Mouse (Mus musculus) forebrain, embryonic 14.5 days (tissue): ENCODE data around the gene Sgsm3. TPM values are rescaled to one million over a fixed set of nuclear protein-coding genes. Genes with fewer than 3 reads are reported as not detected.
A peak's percentile ranks its signal among the peaks of the same experiment; 100 is the strongest.

Experiments used
- ATAC-seq: fragments of 200-750 bp; cut with Nextera tagmentation; 2 replicates; pipeline ENCODE4 v1.8.0; 2017; ENCODE audit warnings: mild to moderate bottlenecking, moderate library complexity
- DNase-seq: peaks from one replicate; pipeline ENCODE4 v3.0.0-alpha.2; 2015; ENCODE audit warnings: low spot score
- H3K27ac ChIP-seq: fragments of 300-500 bp; sonication (generic); 2 replicates; pipeline ENCODE4 v1.5.1; 2014; ENCODE audit warnings: low read depth, mild to moderate bottlenecking, control low read depth, low read length, moderate library complexity
- H3K27me3 ChIP-seq: fragments of 300-500 bp; sonication (generic); replicated peaks from 2 replicates; pipeline ENCODE4 v1.6.1; 2014; ENCODE audit warnings: low read length, control low read depth, mixed read lengths; ENCODE audit not compliant: control insufficient read depth, insufficient read depth
- H3K36me3 ChIP-seq: fragments of 300-500 bp; sonication (generic); 2 replicates; pipeline ENCODE4 v1.6.1; 2014; ENCODE audit warnings: low read length, control low read depth; ENCODE audit not compliant: control insufficient read depth, insufficient read depth
- H3K4me1 ChIP-seq: fragments of 300-500 bp; sonication (generic); 2 replicates; pipeline ENCODE4 v1.6.1; 2014; ENCODE audit warnings: antibody characterized with exemption, low read length, control low read depth; ENCODE audit not compliant: control insufficient read depth, insufficient read depth
- H3K4me2 ChIP-seq: fragments of 300-500 bp; sonication (generic); 2 replicates; pipeline ENCODE4 v1.6.1; 2014; ENCODE audit warnings: mild to moderate bottlenecking, control low read depth, low read length
- H3K4me3 ChIP-seq: fragments of 300-500 bp; sonication (generic); 2 replicates; pipeline ENCODE4 v1.5.1; 2014; ENCODE audit warnings: low read depth, low read length, control low read depth
- H3K9ac ChIP-seq: fragments of 300-500 bp; sonication (generic); 2 replicates; pipeline ENCODE4 v1.6.1; 2014; ENCODE audit warnings: mild to moderate bottlenecking, low read length, control low read depth, moderate library complexity
- H3K9me3 ChIP-seq: fragments of 300-500 bp; sonication (generic); replicated peaks from 2 replicates; pipeline ENCODE4 v1.6.1; 2016; ENCODE audit warnings: low read length, control low read depth, mixed read lengths; ENCODE audit not compliant: control insufficient read depth
- WGBS: fragments of 180-500 bp; shearing (Covaris S2); extraction: QIAGEN DNeasy Blood & Tissue Kit; methylation state at CpG from one replicate; pipeline ENCODE4 v1.1.7; 2014; 5-methylcytosine and 5-hydroxymethylcytosine counted together
- polyA plus RNA-seq: library from polyadenylated mRNA; unstranded; fragments of >200 nt; fragmentation: Nextera tagmentation; extraction: Ambion mirVana; gene quantifications from 2 replicates; pipeline ENCODE4 v1.2.1, GENCODE M21; 2014

The Sgsm3 gene
- polyA plus RNA-seq, 1 experiment from 2014 or later: 43.1 TPM

DNA sequence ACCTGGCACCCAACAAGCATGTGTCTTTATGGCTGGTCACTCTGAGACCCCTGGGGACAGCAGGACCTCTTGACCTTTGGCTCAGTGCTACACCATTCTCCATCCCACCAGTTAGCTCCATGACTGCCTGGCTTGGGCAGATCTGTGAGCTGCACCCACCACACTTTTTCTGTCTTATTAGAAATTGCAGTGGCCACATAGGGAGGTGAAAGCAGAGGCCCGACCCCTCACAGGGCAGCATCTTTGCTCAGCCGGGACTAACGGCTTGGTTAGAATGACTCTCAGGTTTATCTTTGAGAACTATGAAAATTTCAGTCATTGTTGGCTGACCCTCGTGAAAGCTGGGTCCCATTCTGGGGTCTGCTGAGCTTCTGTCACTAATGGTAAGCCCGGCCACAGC is 49.3 kb downstream of the Sgsm3 start:
- ATAC-seq (no peak), DNase-seq (no peak)
- Histone ChIP-seq H3K9me3 (no peaks in the 10 kb centered on the region), H3K4me3 (no peak overlapping the region), H3K27ac (no peak overlapping the region), H3K27me3 (no peaks in the 10 kb centered on the region), H3K4me1 (no peaks in the 10 kb centered on the region), H3K4me2 (no peak overlapping the region), H3K9ac (no peak overlapping the region), H3K36me3 (no peaks in the 10 kb centered on the region; the same call in none of the 2 replicates)
- 83% methylated on average over 5 of the region's 5 CpGs for WGBS

DNA sequence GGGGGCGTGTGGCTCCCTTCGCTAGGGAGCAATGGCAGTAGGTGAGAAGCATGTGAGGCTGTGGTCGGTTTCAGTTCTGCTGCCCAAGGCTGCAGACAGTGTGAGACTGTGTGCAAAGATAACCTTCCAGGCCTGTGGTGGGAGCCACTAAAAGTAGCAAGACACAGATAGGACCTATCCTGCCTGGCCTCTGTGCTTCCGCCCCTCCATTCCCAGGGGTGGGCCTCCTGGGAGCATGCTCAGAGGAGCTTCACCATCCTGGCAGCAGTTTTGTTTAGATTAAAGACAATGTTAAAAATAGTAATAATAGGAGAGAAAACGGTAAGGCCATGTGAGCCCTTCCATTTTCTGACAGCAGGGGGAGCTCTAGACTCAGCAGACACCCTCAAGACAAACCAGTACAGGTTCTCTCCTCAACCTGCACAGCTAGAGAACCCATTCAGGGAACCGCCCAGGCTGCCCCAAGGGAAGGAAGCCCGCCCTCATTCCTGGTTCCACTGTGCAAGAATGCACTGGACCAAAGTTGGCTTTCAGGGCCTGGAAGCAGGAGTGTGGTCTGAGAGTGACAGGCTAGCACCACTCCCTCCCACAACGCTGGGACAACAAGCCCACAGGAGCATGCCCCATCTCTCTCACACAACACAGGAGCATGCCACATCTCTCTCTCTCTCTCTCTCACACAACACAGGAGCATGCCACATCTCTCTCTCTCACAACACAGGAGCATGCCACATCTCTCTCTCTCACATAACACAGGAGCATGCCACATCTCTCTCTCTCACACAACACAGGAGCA is 50.0 kb downstream of the Sgsm3 start:
- DNase-seq (peak; percentile 81), ATAC-seq (peak; percentile 29; the same call in 1 of the 2 replicates)
- 46% methylated on average over 8 of the region's 8 CpGs for WGBS
- no peaks in the 10 kb centered on the region; the same call in none of the 2 replicates for H3K36me3 ChIP-seq
- H3K27me3 ChIP-seq: no peaks in the 10 kb centered on the region
- H3K9ac ChIP-seq: no peak overlapping the region; the same call in 1 of the 2 replicates
- H3K4me1 ChIP-seq: no peaks in the 10 kb centered on the region
- H3K9me3 ChIP-seq: no peaks in the 10 kb centered on the region
- H3K4me3 ChIP-seq: no peak overlapping the region
- no peak overlapping the region for H3K4me2 ChIP-seq
- no peak overlapping the region for H3K27ac ChIP-seq

DNA sequence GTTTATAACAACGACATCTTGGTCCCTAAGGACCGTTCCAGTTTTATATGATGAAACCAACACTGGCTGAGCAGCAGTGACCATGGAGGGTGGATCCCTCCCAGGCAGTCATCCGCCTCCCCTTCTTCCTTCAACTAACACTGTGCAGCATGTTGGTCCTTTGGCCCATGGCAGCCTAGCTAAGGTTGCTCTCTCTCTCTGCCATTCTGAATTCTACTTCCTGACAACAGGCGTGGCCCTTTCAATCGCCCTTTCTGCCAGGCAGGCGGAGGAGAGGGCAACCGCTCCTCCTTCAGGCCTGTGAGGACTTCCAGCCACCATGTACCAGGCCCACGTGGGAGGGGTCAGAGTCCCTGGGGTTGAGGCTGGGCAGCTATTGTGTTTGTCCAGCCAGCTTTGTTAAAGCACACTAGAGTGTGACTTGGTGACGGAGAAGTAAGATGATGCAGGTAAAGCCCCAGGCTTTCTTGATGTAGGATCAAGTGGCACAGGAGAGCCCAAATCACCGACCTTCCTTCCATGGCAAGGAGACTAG is 53.4 kb downstream of the Sgsm3 start:
- Histone ChIP-seq H3K4me1 (no peaks in the 10 kb centered on the region), H3K9me3 (no peaks in the 10 kb centered on the region), H3K4me3 (no peak overlapping the region), H3K4me2 (no peak overlapping the region), H3K27ac (no peak overlapping the region), H3K36me3 (no peaks in the 10 kb centered on the region), H3K27me3 (no peaks in the 10 kb centered on the region), H3K9ac (no peak overlapping the region)
- 58% methylated on average over 10 of the region's 10 CpGs for WGBS
- ATAC-seq: no peak
- DNase-seq: no peak

DNA sequence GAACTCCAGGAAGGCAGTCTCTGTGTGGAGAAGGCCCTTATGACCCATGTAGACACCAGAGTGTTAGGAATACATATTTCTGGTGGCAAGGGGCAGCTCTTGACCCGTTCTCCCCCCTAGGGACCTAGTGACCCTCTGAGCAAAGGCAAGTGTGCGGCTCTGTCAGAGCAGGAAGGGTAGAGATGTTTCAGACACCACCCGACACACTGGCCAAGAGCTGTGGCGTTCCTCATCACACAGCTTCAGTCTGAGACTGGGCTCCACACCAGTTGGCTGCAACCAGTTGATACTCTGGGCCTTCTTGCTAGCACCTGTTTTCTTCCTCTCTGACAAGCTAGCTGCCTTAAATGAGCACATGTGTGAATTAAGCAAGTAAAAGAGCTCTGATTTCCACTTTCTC is 54.0 kb downstream of the Sgsm3 start:
- Histone ChIP-seq H3K4me1 (no peaks in the 10 kb centered on the region), H3K4me2 (no peak overlapping the region), H3K36me3 (no peaks in the 10 kb centered on the region), H3K9ac (no peak overlapping the region), H3K4me3 (no peak overlapping the region), H3K9me3 (no peaks in the 10 kb centered on the region), H3K27ac (no peak overlapping the region), H3K27me3 (no peaks in the 10 kb centered on the region)
- no peak for DNase-seq
- 86% methylated on average over 4 of the region's 4 CpGs for WGBS
- ATAC-seq: no peak

DNA sequence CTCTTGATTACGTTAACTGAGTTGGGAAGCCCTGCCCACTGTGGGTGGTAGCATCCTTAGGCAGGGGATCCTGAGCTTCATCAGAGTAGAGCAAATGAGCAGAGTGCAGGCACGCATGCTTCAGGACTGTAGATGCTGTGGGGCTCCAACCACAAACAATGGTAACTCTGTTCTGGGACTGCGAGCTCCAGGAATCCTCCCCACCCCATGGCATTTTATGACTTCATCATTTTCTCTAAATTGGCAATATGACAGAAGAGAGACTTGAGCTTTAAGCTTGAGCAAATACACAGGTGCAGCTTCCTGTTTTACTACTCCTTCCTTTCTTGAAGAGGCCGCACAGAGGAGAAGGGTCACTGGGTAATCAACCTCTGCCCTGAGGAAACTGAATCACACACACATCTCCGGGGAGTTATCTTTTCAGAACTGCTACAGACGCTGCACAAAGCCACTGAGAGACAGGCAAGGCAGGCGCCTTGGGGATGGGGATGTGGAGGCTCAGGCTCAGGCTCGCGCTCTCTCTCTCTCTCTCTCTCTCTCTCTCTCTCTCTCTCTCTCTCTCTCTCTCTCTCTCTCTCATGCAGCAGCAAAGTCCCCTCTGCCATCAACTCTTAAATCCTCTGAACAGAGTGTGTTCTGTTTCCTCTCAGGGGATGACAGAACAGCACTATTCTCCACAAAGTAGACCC is 55.5 kb downstream of the Sgsm3 start:
- H3K27me3 ChIP-seq: no peaks in the 10 kb centered on the region
- H3K9ac ChIP-seq: no peak overlapping the region
- H3K27ac ChIP-seq: no peak overlapping the region
- H3K4me2 ChIP-seq: no peak overlapping the region
- no peak for DNase-seq
- no peak for ATAC-seq
- WGBS: 60% methylated on average over 9 of the region's 9 CpGs
- H3K4me3 ChIP-seq: no peak overlapping the region
- H3K36me3 ChIP-seq: no peaks in the 10 kb centered on the region
- no peaks in the 10 kb centered on the region for H3K4me1 ChIP-seq
- H3K9me3 ChIP-seq: no peaks in the 10 kb centered on the region

DNA sequence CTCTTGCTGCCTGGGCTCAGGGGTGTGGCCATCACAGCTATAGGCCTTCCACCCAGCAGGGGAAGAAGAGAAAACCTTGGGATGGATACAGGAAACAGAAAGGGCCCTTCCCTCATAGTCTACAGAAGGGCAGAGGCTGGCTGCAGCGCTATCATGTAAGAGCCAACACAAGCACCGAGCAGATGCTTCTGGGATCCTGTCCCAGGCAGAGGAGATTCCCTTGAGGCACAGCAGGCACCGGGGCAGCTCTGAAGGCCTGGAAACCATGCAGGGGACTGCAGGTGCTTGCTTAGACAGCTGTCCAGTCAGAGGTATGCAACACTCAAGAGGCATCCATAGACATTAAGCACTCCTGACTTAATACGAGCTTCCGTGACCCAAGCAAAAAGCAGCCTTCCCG is 56.6 kb downstream of the Sgsm3 start:
- 89% methylated on average over 6 of the region's 6 CpGs for WGBS
- Histone ChIP-seq H3K27me3 (no peaks in the 10 kb centered on the region), H3K4me3 (no peak overlapping the region), H3K9ac (no peak overlapping the region), H3K4me2 (no peak overlapping the region), H3K27ac (no peak overlapping the region), H3K36me3 (no peaks in the 10 kb centered on the region), H3K9me3 (no peaks in the 10 kb centered on the region), H3K4me1 (no peaks in the 10 kb centered on the region)
- DNase-seq: no peak
- no peak for ATAC-seq

DNA sequence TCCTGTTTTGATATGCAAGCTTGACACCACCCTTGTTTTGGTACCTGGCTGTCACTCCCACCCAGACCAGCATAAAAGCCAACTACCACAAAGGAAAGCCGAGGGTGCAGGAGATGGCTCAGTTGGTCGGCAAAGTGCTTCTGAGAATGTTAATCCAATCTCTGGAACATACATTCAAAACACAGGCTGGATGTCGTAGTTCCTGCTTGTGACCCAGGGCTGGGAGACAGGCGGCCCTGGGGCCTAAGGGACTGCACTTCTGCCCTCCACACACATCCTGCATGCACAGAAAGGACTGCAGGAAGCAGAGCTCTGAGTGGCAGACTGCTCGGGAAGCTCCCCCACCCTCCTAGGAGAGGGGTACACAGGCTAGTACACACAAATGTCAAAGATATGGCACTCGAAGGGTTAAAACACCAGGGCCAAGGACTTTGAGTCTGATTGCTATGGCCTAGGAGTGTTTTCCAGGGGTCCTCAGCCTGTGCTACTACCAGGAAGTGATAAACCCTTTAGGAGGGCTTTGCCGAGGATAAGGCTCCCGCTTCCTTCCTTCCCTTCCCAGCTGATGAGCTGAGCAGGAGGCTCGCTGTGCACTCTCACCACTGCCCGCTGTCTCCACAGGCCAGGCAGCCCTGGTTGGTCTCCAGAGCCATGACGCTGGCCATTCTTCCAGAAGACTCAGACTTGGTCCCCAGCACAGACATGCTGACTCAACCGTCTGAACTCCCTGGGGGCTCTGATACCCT is 58.0 kb downstream of the Sgsm3 start:
- no peaks in the 10 kb centered on the region for H3K9me3 ChIP-seq

DNA sequence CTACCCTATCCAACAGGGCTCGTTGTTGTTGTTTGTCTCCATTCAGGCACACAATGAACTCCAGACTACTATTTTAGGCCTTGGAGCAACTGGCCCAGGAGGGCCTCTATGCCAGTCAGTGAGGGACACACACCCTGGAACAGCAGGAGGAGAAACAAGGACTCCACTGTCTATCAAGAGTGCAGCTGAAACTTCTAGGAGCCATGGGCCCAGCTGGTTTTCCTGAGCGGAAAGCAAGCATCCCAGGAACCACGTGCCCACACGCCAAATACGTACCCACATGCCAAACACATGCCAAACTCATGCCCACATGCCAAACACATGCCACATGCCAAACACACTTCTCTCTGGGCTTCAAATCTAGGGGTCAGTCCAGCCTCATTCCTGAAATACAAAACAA is 60.9 kb downstream of the Sgsm3 start:
- no peaks in the 10 kb centered on the region for H3K27me3 ChIP-seq
- DNase-seq (no peak), ATAC-seq (no peak)
- H3K36me3 ChIP-seq: no peaks in the 10 kb centered on the region
- H3K27ac ChIP-seq: no peak overlapping the region
- no peak overlapping the region for H3K9ac ChIP-seq
- H3K4me2 ChIP-seq: no peak overlapping the region
- WGBS: 81% methylated on average over 5 of the region's 5 CpGs
- no peak overlapping the region for H3K4me3 ChIP-seq
- no peaks in the 10 kb centered on the region for H3K9me3 ChIP-seq
- no peaks in the 10 kb centered on the region for H3K4me1 ChIP-seq

More for the DNA sequence above, 58.0 kb downstream of the Sgsm3 start:
- ATAC-seq (no peak), DNase-seq (no peak)
- WGBS: 82% methylated on average over 12 of the region's 12 CpGs
- H3K27me3 ChIP-seq: no peaks in the 10 kb centered on the region
- no peak overlapping the region for H3K4me2 ChIP-seq
- 0 out of 2 replicates have a peak overlapping the region, but pooled peaks have one; percentile 16 for H3K27ac ChIP-seq
- no peak overlapping the region for H3K4me3 ChIP-seq
- H3K9ac ChIP-seq: no peak overlapping the region
- H3K4me1 ChIP-seq: no peaks in the 10 kb centered on the region
- no peaks in the 10 kb centered on the region for H3K36me3 ChIP-seq
